Mouse (Mus musculus) thymus, adult 2 months (tissue): ENCODE data around the gene Epop.

ENCODE experiments used
- CTCF ChIP-seq: fragments of 200-500 bp; IDR thresholded peaks from 2 replicates; pipeline ENCODE4 v1.5.1; 2012; ENCODE audit warnings: mild to moderate bottlenecking, control low read depth, low read length, moderate library complexity, borderline replicate concordance; ENCODE audit not compliant: control insufficient read depth, poor library complexity, insufficient read depth; ENCODE audit errors: extremely low read depth
- POLR2A ChIP-seq: fragments of 200-500 bp; IDR thresholded peaks from 2 replicates; pipeline ENCODE4 v1.6.1; 2012; ENCODE audit warnings: mild to moderate bottlenecking, low read length, control low read depth, moderate library complexity; ENCODE audit not compliant: control insufficient read depth, poor library complexity, insufficient read depth; ENCODE audit errors: extremely low read depth

DNA sequence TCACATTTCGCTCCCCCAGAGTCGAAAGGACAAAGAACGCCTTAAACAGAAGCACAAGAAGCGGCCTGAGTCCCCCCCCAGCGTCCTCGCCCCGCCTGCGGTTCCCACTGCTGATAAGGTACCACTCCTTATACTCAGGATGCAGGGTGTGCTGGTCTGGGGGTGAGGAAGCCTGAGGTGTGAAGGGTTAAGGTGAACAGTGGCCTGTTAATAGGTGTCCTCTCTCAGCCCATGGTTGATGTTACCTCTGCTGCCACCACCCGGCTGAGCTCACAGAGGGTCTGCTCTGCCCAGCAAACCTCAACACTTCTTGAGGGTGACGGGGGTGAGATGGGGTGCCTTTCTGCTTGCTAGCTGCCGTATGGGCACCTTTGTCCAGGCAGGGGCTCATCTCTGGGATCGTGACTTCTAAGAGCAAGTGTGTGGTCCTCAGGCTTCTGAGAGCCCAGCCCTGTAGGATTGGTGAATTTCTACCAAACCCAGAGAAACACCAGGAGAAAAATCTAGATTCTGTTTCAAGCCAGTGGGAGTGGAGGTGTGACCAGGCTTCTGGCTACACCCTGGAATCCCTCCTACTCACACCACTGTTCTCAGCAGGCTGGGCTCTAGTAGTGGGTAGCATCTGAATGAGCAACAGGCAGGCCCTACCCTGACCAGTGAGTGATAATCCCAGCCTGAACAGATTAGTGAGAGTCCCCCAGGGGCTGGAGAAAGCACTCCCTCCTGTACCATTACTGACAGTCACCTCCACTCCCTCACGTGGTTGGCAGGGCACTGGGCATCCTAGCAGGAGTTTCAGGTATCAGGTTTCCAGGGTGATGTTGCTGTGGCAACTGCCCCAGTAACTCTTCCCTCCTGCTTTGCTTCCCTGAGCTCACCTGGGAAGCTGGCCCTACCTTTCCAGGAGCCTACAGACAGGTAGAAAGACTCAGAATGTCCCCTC, 41.0 kb upstream of the Epop start:
- TF ChIP-seq CTCF: no peak
- no peak for TF ChIP-seq POLR2A
